Mouse (Mus musculus) myocyte (in vitro differentiated cells): ENCODE data around the gene Olfr553. TPM values are rescaled to one million over a fixed set of nuclear protein-coding genes. Genes with fewer than 3 reads are reported as not detected.
"Not testable (repeated sequence)": the region's sequence is repeated elsewhere in the genome, so short reads cannot be mapped to it uniquely, and the experiment has no call there.

Source experiments
- H3K27me3 ChIP-seq: one replicate; pipeline ENCODE4 v1.6.1; 2011; ENCODE audit not compliant: control insufficient read depth, insufficient read depth, insufficient read length
- H3K36me3 ChIP-seq: one replicate; pipeline ENCODE4 v1.6.1; 2011; ENCODE audit not compliant: control insufficient read depth, insufficient read depth
- H3K4me2 ChIP-seq: one replicate; pipeline ENCODE4 v1.6.1; 2011; ENCODE audit warnings: low read depth, control low read depth
- H3K4me3 ChIP-seq: one replicate; pipeline ENCODE4 v1.5.1; 2011; ENCODE audit warnings: mild to moderate bottlenecking, control low read depth, moderate library complexity
- H3K79me2 ChIP-seq: one replicate; pipeline ENCODE4 v1.6.1; 2011; ENCODE audit not compliant: control insufficient read depth, insufficient read depth
- H3ac ChIP-seq: one replicate; pipeline ENCODE4 v1.6.1; 2011; ENCODE audit not compliant: control insufficient read depth, insufficient read length
- CEBPB ChIP-seq: IDR thresholded peaks from 2 replicates; pipeline ENCODE4 v1.6.1; 2011; ENCODE audit warnings: mild to moderate bottlenecking, moderate library complexity; ENCODE audit not compliant: poor library complexity, insufficient read depth, severe bottlenecking
- E2F4 ChIP-seq: IDR thresholded peaks from one replicate; pipeline ENCODE4 v1.6.1; 2011; ENCODE audit warnings: mild to moderate bottlenecking, control low read depth, moderate library complexity; ENCODE audit not compliant: insufficient read depth
- MAX ChIP-seq: IDR thresholded peaks from one replicate; pipeline ENCODE4 v1.6.1; 2011; ENCODE audit warnings: low read depth, mild to moderate bottlenecking, control low read depth
- MYOD1 ChIP-seq, 3 experiments: IDR thresholded peaks; one replicate each; pipeline ENCODE4 v1.6.1; 2011; ENCODE audit warnings: control low read depth in 2 of 3, low read depth in 2 of 3, mild to moderate bottlenecking in 2 of 3, moderate library complexity in 1 of 3; ENCODE audit not compliant: insufficient read length in 2 of 3, control insufficient read depth in 1 of 3
- MYOG ChIP-seq, 3 experiments: IDR thresholded peaks; one replicate each; pipeline ENCODE4 v1.6.1; 2011; ENCODE audit warnings: control low read depth in 2 of 3, low read depth in 2 of 3, mild to moderate bottlenecking in 2 of 3; ENCODE audit not compliant: insufficient read length in 2 of 3, control insufficient read depth in 1 of 3, insufficient read depth in 1 of 3
- POLR2A ChIP-seq: IDR thresholded peaks from one replicate; pipeline ENCODE4 v1.6.1; 2011; ENCODE audit warnings: low read depth, mild to moderate bottlenecking, control low read depth, moderate library complexity; ENCODE audit not compliant: insufficient read length
- POLR2AphosphoS2 ChIP-seq: IDR thresholded peaks from one replicate; pipeline ENCODE4 v1.6.1; 2011; ENCODE audit warnings: low read depth, control low read depth; ENCODE audit not compliant: insufficient read length
- REST ChIP-seq: IDR thresholded peaks from one replicate; pipeline ENCODE4 v1.6.1; 2011; ENCODE audit warnings: mild to moderate bottlenecking, control low read depth, moderate library complexity; ENCODE audit not compliant: insufficient read depth, insufficient read length
- SRF ChIP-seq: IDR thresholded peaks from one replicate; pipeline ENCODE4 v1.6.1; 2011; ENCODE audit warnings: low read depth; ENCODE audit not compliant: control insufficient read depth, insufficient read length
- TCF12 ChIP-seq: IDR thresholded peaks from one replicate; pipeline ENCODE4 v1.6.1; 2011; ENCODE audit warnings: mild to moderate bottlenecking, control low read depth; ENCODE audit not compliant: poor library complexity, insufficient read depth, severe bottlenecking
- TCF3 ChIP-seq: IDR thresholded peaks from one replicate; pipeline ENCODE4 v1.6.1; 2011; ENCODE audit warnings: low read depth, control low read depth; ENCODE audit not compliant: insufficient read length
- USF1 ChIP-seq: IDR thresholded peaks from one replicate; pipeline ENCODE4 v1.6.1; 2011; ENCODE audit warnings: low read depth, mild to moderate bottlenecking, control low read depth, moderate library complexity
- polyA plus RNA-seq: library from polyadenylated mRNA; unstranded; fragments of >200 nt; fragmentation: generic; extraction: Trizol; gene quantifications from one replicate; pipeline ENCODE4 v1.2.1, GENCODE M21; 2012; ENCODE audit warnings: missing spikeins

Olfr553 gene
- polyA plus RNA-seq, 1 experiment: not detected

DNA sequence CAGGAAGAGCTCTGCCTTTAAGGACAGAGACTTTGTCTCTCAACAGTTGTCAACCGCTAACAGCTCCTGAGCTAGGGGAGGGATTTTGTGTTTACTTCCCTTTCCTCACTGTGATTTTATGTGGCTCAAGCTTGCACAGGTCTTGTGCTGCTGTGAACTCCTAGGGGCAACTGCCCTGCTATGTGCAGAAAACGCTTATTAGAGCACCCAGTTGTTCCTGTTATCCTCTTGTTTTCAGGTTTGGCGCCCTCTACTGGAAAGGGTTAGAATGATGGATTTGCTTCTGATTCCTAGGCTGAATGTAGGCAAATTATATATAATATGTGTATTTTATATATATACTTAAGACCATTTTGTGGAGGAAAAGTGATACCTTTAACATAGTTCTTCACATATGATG, 18.6 kb upstream of the Olfr553 start:
- TF ChIP-seq POLR2A: no peak
- no peak for TF ChIP-seq REST
- TF ChIP-seq USF1: no peak
- TF ChIP-seq MYOD1 (IDR thresholded peaks at IDR 0.05; ENCODE audit: control insufficient read depth in 1 of 3, insufficient read length in 2 of 3, low read depth in 2 of 3): no peak
- no peak for TF ChIP-seq MAX
- no peak for TF ChIP-seq SRF
- no peak for TF ChIP-seq MYOG (IDR thresholded peaks at IDR 0.05; ENCODE audit: control insufficient read depth in 1 of 3, insufficient read depth in 1 of 3, insufficient read length in 2 of 3, low read depth in 2 of 3)
- no peak for TF ChIP-seq CEBPB
- no peak for TF ChIP-seq TCF3
- TF ChIP-seq TCF12: no peak
- TF ChIP-seq POLR2AphosphoS2: no peak
- no peak for TF ChIP-seq E2F4
- Histone ChIP-seq H3K79me2 (no peaks in the 10 kb centered on the region), H3ac (no peak overlapping the region)

DNA sequence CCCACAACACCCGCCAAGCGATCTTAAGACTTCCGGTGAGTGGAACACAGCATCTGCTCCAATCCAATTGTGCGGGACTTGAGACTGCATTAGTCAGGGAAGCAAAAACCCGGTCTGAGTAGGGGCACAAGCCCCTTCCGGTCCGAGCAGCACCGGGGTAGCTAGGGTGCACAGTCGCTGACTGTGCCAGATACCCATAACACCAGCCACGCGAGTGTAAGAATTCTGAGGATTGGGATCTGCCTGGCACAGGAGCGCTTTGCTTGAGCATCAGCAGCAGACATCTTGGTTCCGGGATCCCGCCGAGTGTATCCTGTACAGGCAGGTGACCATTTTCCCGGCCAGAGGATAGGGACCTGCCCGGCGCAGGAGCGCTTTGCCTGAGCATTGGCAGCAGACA, 2.4 kb upstream of the Olfr553 start:
- H3K36me3 ChIP-seq, H3K27me3 ChIP-seq, H3K4me2 ChIP-seq, H3ac ChIP-seq, H3K79me2 ChIP-seq, H3K4me3 ChIP-seq: not testable (repeated sequence)

More for the DNA sequence above, 18.6 kb upstream of the Olfr553 start:
- no peak overlapping the region for H3K4me3 ChIP-seq
- H3K4me2 ChIP-seq: no peak overlapping the region
- H3K27me3 ChIP-seq: no peaks in the 10 kb centered on the region
- H3K36me3 ChIP-seq: no peaks in the 10 kb centered on the region

DNA sequence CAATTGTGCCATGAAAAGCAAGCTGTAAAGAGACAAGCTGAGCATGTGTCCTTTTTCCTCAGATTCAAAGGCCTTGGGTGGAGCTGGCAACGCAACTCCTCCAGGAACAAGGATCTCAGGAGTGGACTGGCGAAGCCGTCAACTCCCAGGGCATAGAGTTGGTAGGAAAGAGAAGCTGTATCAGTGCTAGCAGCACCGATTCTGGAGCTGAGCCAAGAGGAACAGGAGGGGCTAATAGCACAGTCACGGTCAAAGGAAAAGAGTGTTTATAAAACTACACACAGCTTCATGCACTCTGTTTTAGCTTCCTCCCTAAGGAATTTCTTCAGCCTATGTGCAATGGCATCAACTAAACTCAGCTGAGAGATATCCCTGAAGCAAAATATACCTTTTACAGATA, 1.6 kb upstream of the Olfr553 start:
- H3K4me2 ChIP-seq: no peak overlapping the region
- H3K36me3 ChIP-seq: no peaks in the 10 kb centered on the region
- no peak overlapping the region for H3K4me3 ChIP-seq
- H3ac ChIP-seq: no peak overlapping the region
- no peaks in the 10 kb centered on the region for H3K79me2 ChIP-seq
- H3K27me3 ChIP-seq: no peaks in the 10 kb centered on the region
- TF ChIP-seq MAX: no peak
- no peak for TF ChIP-seq MYOG (IDR thresholded peaks at IDR 0.05; ENCODE audit: control insufficient read depth in 1 of 3, insufficient read depth in 1 of 3, insufficient read length in 2 of 3, low read depth in 2 of 3)
- TF ChIP-seq E2F4: no peak
- TF ChIP-seq USF1: no peak
- no peak for TF ChIP-seq TCF3
- TF ChIP-seq POLR2A: no peak
- TF ChIP-seq TCF12: no peak
- no peak for TF ChIP-seq REST
- TF ChIP-seq SRF: no peak
- no peak for TF ChIP-seq POLR2AphosphoS2
- no peak for TF ChIP-seq CEBPB
- no peak for TF ChIP-seq MYOD1 (IDR thresholded peaks at IDR 0.05; ENCODE audit: control insufficient read depth in 1 of 3, insufficient read length in 2 of 3, low read depth in 2 of 3)

DNA sequence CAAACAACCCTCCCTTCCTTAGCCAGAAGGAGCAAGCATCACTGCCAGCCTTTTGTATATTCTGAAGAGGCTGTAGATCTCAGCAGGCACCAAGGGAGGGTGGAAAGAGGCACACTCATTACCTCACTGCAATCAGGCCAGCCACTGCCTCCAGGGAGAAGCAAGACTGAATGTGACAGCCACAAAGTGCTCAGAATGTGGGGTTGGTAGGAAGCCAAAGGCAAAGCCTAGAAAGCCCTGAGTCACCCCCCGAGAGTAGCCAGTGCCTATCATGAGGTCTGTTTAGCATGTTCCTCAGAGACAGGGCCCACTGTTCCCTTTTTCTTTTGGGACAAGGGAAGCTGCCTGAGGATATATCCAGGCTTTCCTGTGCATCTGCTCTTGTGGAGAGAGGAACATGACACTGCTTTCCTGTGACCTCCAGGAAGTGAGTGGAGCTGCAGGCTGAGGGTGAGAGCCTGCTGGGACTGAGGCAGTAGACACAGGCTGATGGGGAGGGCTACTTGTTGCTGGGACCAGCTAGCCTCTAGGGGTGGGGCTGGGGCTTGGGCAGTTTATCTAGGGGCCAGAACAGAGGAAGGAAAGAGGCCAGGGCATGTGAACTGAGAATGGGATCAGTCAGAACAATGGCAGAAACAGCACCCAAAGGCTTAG, 20.5 kb downstream of the Olfr553 start, which contains the start of gene Olfr552:
Olfr552 (plus strand) TSS at position 393 of the 654 bp plus-strand sequence.
- H3K27me3 ChIP-seq: no peaks in the 10 kb centered on the region
- H3ac ChIP-seq: no peak within 1 kb of the TSS
- no peak for TF ChIP-seq POLR2A
- no peak for TF ChIP-seq E2F4
- no peak for TF ChIP-seq REST
- TF ChIP-seq MAX: no peak
- TF ChIP-seq SRF: no peak
- H3K79me2 ChIP-seq: no peaks in the 10 kb centered on the region
- H3K4me3 ChIP-seq: no peak within 1 kb of the TSS
- H3K4me2 ChIP-seq: no peak within 1 kb of the TSS
- H3K36me3 ChIP-seq: no peaks in the 10 kb centered on the region

DNA sequence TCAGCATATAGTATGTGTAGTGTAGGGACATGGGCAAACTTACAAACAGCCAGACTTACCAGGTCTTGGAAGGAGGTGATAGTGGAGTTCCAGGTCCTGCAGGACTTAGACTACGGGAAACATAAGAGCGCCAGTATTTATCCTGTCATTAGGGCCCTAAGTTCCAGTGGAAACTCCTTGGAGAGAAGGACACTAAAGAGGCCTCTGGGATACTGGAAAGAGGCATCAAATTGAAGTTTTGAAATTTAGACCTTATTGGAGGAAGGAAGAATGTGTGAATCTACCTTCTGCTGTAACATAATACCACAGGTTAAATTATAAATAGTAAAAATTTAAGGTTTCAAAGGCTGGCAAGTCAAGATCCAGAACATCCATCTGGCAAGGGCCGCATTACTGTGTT, 26.2 kb downstream of the Olfr553 start, which contains the start of gene Olfr551:
Olfr551 (minus strand) TSS at position 101 of the 400 bp plus-strand sequence.
- no peak within 1 kb of the TSS for H3K4me3 ChIP-seq
- TF ChIP-seq POLR2A (no peak), MAX (no peak), REST (no peak), MYOD1 (IDR thresholded peaks at IDR 0.05; ENCODE audit: control insufficient read depth in 1 of 3, insufficient read length in 2 of 3, low read depth in 2 of 3) (no peak), TCF3 (no peak), POLR2AphosphoS2 (no peak), USF1 (no peak), CEBPB (no peak)
- no peaks in the 10 kb centered on the region for H3K79me2 ChIP-seq
- H3K4me2 ChIP-seq: no peak within 1 kb of the TSS
- H3K27me3 ChIP-seq: no peaks in the 10 kb centered on the region
- H3K36me3 ChIP-seq: no peaks in the 10 kb centered on the region
- no peak within 1 kb of the TSS for H3ac ChIP-seq
